Mouse (Mus musculus) mesoderm, embryonic 11.5 days (tissue): ENCODE measurements at regions not wholly inside any gene's neighbourhood (a gene's known extent, or its start where the extent isn't known, plus 50 kb on each side); places are given as distances from the start of the nearest gene placed in this dataset.

Experiments
- DNase-seq: peaks from one replicate; pipeline ENCODE4 v3.0.0-alpha.2; 2012; ENCODE audit warnings: low read depth, low spot score

DNA sequence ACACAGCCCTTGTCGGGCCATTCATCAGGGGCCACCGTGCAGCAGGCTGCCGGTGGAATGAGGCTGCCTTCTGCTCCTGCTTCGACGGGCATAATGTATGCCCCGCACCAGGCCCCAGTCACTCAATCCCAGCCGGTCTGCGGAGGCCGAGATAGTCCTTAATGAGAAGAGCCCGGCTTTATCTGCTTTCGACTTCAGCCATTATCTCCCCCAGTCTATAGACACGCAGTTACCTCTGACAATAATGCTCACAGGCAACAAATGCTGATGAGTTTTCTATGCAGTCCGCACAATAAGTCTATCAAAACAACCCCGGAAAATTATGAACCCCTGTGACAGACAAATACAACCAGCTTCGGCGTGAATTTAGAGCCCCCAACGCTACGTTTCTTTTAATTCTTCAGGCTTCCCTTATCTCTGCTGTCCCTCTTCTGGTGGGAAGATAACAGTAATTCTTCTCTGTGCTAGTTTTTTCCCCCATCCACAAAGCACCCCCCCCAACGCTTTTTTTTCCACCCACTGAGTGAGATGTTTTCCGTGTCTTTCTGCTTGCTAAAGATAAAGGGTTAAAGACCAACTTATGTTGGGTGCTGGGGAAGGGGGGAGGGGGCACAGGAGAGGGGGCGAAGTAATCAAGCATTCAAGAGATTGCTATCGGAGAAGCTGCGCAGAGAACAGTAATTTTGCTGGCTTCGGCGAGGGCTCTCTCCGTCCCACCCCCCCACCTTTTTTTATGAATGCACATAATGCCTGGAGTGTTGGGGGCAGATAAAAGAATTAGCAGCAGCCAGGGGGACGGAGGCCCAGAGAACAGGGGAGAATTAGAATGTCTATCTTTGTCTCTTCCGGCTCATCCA, 117.8 kb downstream of the Mrm1 start:
- DNase-seq, result no peak

DNA sequence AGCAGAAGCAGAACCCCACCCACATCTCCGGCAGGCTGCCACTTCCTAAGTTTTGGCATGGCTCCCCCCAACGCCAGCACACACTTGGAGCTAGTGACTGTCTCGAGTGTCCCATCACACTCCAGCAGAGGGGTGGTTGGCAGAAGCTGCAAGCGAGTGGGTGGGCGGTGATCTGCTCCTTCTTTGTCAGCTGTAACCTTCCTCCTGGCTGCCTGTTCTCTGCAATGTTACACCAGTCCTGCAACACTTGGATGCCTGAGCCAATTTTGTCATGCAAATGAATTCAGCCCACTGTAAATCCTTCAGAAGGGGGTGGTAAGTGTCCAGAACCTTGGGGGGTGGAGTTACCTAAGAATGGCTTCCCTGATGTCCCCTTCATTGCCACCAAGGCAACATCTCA, 121.8 kb downstream of the Mrm1 start:
- DNase-seq, result no peak

DNA sequence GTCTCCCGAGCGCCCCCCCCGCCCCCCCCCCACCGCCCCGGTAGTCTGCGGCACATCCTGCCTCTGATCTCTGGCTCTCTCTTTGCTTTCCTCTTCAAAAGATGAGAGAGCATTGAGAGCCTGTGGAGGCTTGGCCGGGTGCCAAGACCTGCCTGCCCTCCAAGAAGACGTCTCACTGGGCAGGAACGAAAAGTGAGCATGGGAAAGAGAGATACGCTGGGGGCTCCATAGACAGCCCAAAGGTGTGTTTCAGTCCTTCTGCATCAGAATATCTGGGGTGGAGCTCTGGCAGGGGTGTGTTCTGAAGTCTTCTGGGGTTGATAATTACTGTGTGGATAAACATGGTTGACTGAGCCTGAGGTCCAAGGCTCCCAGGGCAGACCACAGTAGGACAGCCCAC, 126.7 kb downstream of the Mrm1 start:
- DNase-seq, result no peak

DNA sequence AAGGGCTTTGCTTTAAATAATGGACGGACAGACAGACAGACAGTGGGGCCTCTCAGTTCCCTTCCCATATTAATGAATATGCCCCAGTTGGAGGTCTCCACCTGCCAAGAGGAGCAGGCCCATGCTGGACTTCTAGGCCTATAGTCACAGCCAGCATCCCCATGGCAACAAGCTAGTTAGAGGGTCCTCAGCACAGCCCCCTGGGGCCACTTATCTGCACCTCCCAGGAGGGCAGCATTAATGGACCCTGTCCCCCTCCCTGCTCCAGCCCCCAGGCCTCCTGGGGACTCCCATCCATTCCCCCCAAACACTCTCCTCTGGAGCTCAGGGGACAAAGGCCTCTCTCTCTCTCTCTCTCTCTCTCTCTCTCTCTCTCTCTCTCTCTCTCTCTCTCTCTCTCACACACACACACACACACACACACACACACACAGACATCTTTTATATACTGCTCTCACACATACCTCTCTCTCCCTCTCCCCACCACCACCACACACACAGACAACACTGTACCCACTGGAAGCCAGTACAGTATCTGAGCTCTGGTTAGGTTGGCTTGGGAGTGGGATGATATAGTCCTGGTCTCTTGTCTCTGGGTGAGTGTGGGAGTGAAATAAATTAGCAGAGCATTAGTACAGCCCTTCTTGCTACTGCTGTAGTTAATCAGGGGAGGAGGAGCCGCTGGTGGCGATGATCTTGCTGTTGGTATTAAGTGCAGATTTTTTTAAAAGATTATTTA, 127.7 kb downstream of the Mrm1 start:
- no peak for DNase-seq

DNA sequence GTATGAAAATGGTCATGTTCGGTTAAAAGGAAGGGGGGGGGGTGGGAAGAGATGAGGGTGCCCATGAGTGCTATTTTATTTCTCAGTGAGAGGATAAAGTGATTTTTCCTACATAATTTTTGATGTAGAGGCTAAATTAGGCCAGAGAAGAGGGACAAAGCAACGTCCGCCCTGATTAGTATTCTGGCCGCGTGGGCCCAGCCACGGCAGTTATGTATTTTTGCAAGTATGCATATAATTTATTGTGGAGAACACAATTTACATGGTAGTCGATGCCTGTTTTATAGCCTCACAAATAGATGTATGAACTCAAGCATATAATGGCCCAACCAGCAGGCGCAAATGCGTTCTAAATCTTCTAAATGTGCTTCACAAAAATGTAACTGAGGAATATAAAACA, 132.8 kb downstream of the Mrm1 start:
- no peak for DNase-seq

DNA sequence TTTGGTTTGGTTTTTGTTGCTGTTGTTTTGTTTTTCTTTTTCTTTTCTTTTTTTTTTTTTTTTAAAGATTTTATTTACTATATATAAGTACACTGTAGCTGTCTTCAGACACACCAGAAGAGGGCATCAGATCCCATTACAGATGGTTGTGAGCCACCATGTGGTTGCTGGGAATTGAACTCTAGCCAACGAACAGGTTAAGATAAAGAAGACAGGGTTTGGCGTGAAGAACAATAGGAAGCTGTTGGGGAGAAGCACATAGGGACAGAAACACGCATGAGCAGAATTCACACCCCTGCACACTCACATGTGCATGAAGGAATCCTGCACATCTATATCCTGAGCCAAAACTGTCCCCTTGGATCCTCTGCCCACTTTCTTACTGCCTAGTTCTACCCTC, 135.0 kb downstream of the Mrm1 start:
- no peak for DNase-seq

DNA sequence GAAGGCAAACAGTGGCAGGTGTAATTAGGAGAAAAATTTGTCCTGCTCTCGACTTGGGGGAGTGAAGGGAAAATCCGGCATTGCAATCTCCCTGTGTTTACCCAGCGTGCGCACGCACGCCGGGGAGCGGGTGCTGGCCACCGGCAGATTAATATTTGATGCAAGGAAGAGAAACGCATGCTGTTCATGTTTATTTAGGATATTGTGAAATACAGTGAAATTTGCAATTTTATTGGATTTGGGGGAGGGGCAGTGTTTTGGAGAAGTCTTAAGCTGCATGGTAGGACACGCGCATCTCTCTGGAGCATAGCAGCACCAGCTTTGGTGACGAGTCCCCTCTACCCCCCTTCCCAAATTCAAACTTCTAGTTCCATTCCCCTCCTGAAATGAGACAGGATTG, 136.4 kb downstream of the Mrm1 start:
- DNase-seq, result no peak

DNA sequence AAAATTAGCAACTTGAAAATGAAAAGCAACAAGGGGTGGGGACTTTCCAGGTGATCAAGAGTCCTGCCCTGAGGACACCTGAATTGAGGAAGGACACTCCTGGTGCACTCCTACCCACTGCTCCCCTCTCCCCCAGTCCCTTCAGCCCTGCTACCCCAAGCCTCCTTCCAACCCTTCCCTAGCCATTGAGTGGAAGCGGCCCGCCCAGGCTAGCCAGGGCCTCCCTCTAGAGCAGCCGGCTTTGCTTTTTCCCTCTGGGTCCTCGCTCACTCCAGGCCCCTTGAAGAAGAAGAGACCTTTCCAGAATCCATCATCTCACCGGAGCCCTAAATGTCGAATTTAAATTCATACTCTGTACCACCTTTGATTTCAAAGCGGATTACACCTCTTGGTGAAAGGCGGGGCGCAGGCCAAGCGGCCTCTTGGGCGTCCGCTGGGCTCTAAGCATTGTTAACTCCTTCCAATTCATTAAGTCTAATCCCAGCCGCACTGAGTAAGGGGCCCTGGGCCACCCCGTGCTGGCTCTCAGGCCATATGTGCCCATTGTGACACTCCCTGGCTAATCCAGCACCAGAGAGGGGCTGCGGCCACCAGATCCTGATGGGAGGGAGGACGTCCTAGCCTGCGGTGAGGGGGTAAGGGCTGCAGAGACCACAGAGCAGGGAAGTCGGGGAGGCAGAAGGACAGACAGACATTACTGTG, 142.8 kb downstream of the Mrm1 start:
- no peak for DNase-seq

DNA sequence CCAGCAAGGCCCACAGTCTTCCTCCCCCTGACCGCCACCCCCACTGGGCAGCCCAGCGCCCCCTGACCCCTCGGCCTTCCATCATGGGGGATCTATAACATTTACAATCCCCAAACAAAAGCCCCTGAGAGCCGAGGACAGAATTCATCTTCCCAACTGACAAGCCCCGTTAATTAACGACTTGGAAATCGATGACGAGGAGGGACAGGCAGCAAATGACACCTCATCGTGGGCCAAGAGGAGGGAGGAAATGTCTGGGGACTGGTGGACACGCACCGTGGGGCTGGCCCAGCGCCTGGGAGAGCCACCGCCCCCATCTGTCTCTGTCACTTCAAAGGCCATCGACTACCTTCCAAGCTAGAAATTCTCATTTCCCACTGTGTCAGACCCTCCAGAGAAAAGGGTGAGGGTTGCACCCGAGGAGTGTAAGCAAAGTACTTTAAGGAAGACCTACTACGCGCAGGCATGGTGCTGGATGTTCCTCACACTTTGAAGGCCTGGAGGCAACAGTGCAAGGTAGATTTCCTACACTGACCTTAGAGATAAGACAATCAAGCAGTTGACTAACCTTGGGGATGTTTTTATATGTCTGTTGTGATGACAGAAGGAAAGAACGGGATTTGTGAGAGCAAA, 146.4 kb downstream of the Mrm1 start:
- DNase-seq, result peak; percentile 59

DNA sequence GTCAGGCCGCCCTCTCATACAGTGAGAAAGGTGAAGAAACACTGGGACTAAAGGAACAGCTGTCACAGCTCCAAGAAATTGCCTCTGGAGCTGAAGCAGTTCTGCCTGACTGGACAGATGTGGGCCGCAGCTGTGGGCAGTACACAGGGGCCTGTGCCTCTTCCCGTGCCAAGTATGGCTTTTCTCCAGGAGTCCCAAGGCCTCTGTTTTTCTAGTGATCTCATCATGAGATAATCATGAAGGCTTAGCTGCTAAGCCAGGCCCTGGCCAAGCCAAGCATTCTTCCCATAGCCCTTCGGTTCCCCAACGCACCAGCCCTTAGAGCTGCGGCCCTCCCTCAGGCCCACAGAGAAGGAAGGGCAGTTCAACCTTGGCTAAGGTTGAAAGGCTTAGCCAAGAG, 146.2 kb upstream of the Lhx1 start:
- no peak for DNase-seq

DNA sequence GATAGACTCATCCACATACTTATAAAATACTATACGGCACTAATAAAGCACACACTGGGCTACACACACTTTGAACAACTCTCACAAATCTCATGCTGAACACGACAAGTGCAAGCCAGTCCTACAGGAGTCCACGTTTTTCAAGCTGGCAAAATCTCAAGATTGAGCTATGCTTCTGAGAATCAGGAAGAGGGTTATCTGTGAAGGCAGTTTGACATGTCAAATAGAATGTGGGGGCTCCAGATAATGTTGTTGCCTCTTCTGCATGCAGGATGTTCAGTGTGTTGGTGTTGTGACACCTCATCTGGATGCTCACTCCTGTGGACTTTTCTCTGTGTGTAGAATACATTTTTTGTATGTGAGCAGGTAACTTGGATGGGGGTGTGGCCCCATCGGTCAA, 142.4 kb upstream of the Lhx1 start:
- no peak for DNase-seq

DNA sequence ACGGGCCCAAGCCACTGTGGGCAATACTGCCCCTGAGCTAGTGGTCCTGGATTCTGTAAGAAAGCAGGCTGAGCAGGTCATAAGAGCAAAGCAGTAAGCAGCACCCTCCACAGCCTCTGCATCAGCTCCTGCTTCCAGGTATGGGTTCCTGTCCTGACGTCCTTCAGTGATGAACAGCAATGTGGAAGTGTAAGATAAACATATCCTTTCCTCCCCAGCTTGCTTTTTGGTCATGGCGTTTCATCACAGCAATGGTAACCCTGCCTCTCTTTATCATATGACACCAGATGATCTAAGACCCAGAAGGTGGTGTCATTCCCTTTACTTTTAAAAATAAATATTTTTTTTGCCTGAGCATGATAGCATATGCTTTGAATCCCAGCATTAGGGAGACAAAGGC, 138.9 kb upstream of the Lhx1 start:
- no peak for DNase-seq

DNA sequence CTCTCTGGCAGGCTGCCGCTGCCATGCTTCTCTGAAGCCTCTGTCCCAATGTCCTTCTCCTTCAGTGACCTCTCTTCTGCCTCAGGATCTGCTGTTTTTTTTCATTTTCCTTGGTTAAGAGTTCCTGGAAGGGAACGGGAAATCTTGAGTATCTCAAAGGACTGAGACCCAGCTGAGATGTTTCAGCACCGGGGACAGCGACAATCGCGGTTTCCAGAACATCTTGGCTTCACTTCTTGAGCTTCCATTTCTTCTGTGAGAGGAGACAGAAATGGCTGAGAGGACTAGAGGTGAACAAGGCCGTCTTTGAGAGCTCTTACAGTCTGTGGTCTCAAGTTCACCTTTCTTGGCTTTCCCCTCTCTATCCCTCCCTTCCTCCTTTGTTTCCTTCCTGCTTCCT, 136.6 kb upstream of the Lhx1 start:
- DNase-seq, result peak; percentile 83

DNA sequence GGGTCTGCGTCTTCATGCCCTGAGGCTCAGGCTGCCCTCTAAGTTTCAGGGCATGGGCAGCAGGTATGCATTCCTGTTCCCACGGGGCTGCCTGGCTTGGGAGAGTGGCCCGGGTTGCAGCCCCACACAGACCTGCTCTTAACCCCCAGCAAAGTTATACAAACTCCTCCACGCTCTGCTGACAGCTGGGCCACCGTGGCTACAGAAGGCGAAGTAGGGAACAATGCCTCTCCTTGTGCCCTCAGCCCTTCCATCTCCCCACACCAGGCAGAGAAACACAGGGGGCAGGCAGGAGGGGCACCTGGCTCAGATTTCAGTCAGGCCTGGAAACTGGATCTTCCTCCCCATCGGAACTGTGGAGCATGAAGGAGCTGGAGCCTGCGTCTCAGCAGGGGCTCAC, 135.5 kb upstream of the Lhx1 start:
- peak; percentile 53 for DNase-seq

DNA sequence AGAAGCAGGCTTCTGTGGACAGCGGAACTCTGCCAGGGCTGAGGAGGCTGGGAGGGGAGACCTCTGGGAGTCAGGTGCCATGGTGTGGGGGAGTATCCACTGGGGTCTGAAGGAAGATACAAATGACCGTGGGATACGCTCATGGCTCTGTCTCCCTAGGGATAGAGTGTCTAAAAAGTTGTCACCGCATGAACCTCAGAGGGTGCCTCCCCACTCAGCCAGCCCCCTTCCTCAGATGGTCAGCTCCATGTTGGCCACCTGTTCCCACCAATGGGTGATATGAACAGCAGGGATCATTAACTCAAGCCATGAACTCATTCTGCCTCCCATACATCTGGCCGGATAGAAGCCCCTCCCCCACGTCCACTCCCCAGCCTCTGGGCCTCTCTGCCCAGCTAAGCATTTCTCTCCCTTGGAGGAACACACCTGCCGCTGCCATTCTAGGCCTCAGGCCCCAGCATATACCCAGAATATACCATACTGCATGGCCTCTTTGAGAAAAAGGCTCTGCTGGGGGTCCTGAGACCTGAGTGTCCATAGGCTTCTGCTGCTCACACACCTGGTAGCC, 134.1 kb upstream of the Lhx1 start:
- peak; percentile 30 for DNase-seq

DNA sequence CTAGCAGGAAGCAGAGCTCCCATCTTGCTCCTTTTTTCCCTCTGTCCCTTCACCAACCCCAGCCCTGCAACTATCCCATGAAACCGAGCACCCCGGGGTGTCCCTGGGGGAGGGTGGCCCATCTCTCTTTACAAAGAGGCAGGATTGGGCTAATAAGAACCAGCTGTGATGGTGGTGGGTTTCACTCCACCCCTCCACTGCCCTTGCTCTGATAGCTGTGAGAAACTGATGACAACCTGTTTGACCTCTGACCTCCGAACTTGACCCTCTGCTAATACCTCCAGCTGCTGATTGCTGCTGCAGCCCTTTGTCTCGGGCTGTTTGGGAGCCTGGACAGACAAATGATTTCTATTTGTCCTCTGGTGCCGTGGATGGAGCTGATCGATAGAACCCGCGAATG, 128.1 kb upstream of the Lhx1 start:
- peak; percentile 63 for DNase-seq

DNA sequence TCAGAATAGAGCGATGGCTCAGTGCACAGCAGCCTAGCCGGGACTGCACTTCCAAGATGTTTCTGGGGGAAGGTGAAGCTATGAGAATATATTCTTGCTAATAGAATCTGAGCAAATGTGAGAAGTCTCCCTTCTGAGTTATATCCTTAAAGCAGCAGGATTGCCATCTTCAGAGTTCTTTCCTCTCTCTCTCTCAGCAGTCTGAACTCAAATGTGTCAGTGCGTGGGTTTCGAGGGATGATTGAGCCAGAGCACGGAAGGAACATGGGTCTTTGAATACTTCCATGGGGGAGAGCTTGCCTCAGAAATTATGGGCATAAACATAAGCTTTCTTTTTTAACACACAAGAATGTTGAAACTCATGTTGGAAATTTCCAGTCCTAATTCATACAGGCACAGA, 123.6 kb upstream of the Lhx1 start:
- no peak for DNase-seq

DNA sequence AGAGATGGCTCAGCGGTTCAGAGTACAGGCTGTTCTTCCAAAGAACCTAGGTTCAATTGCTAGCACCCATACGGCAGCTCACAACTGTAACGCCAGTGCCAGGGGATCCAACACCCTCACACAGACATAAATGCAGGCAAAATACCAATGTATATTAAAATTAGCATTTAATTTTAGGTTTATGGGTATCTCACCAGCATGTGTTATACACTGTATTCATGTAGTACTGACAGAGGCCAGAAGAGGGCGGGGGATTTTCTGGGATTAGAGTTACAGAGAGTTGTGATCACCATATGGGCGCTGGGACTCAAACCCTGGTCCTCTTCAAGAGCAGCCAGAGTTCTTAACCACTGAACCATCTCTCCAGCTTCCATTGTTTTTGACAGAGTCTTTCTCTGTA, 121.8 kb upstream of the Lhx1 start:
- no peak for DNase-seq

DNA sequence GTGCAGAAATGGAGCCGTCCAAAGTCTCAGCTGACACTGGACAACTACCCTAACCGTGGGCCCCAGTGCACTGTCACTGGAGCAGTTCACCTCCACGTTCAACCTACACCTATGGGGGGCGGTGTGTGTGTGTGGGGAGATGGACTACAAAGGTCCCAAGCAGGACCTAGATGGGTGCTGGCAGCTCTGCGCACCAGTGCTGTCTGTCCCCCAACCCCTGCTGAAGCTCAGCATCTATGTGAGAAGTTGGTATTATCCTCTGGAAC, 117.7 kb upstream of the Lhx1 start:
- DNase-seq, result no peak

DNA sequence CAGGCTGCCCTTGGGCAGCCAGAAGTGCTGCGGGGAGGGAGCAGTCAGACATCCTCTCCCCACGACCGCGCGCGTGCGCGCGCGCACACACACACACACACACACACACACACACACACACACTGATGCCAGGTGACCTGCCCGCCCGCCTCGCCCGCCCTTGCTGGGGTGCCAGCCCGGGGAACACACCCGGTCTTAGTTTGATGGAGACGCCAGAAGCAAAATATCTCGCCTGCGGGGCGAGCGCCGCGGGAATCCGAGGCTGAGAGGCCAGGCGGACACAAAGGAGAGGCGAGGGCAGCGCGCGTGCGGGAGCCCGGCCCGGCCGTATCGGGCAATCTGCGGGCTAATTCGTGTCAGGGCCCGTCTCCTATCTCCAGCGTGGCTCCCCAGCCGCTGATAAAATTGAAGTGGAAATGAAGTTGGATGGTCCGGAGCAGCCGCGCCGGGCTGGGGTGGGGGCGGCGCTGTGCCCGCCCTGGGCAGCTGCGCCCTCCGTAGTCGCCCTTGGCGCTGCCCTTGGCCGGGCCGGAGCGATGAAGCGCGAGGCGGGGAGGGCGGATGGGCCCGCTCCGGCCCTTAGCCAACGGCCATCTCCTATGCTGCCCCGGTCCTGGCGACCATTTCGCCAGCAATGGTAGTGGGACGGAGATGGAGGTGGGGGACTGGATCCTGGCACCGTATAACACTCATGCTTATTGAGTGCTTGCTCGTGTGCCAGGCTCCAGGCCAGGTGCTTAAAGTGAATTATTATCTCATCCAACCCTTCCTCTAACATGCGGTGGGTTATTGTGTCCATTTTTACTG, 117.2 kb upstream of the Lhx1 start:
- peak; percentile 53 for DNase-seq

DNA sequence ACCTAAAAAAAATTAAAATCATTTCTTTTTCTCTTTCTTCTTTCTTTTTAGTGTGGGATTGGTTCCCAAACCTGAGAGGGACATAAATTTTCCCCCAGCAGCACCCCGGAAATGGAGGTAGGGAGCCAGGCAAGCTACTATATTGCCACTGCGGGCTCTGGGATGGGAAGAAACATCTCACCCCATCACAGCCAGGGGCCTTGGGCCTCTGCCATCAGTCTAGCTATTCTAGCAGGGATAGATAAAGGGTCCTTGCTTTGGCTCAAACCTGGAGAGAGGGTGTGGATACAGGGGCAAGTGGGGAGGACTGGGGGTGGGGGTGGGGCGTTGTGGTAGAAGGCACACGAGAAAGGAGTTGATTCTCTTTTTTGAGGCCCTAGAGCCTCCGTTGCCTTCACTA, 116.3 kb upstream of the Lhx1 start:
- DNase-seq, result no peak
